Mouse (Mus musculus): Measurements from ENCODE around the gene Polr2a. TPM values are rescaled to one million over a fixed set of nuclear protein-coding genes. Genes with fewer than 3 reads are reported as not detected.

Polr2a gene
- polyA plus RNA-seq, 1 experiment = 84.2 TPM

DNA sequence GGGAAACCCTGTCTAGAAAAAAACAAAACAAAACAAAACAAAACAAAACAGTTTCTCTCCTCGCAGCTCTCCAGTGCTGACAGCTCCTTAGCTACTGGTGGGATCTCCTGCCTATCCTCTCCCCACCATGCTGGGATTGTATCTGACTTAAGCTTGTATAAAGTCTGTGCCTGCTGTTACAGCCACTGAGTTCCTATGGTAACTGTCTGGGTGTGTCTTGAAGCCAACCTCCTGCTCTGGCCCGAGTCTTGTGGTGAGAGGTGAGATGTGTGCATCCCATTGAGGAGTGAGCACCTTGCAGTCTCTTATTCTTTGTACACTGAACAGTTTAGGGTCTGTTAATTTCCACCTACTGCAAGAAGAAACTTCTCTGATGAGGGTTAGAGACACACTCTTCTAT, 35.4 kb downstream of the Polr2a start:
- Histone ChIP-seq H3K27me3 (ENCODE audit: control insufficient read depth, insufficient read depth, insufficient read length) (no peaks in the 10 kb centered on the region), H3K79me3 (ENCODE audit: low read depth) (no peaks in the 10 kb centered on the region), H3K4me3 (ENCODE audit: insufficient read depth, poor library complexity, severe bottlenecking) (no peak overlapping the region), H3K36me3 (ENCODE audit: control insufficient read depth, insufficient read depth) (no peaks in the 10 kb centered on the region), H3ac (ENCODE audit: control insufficient read depth, insufficient read length, low read depth) (no peak overlapping the region), H3K79me2 (ENCODE audit: control insufficient read depth, insufficient read depth) (no peaks in the 10 kb centered on the region)
- TF ChIP-seq CEBPB (IDR thresholded peaks at IDR 0.05; ENCODE audit: low read depth) (no peak), CTCF (IDR thresholded peaks at IDR 0.05; ENCODE audit: control insufficient read depth, insufficient read depth, insufficient read length) (no peak), MYOG (IDR thresholded peaks at IDR 0.05; ENCODE audit: control insufficient read depth, extremely low read depth, insufficient read length) (no peak), MYOD1 (IDR thresholded peaks at IDR 0.05; ENCODE audit: control insufficient read depth, insufficient read length, low read depth) (no peak), USF1 (IDR thresholded peaks at IDR 0.05; ENCODE audit: low read depth) (no peak), FOSL1 (IDR thresholded peaks at IDR 0.05; ENCODE audit: insufficient read depth, low read length, poor library complexity, severe bottlenecking) (no peak), MAX (IDR thresholded peaks at IDR 0.05) (no peak)

- Histone ChIP-seq H3K79me2 (ENCODE audit: control insufficient read depth, insufficient read depth) (no peaks in the 10 kb centered on the region), H3ac (ENCODE audit: control insufficient read depth, insufficient read length, low read depth) (no peak overlapping the region), H3K4me3 (ENCODE audit: insufficient read depth, poor library complexity, severe bottlenecking) (no peak overlapping the region), H3K27me3 (ENCODE audit: control insufficient read depth, insufficient read depth, insufficient read length) (no peaks in the 10 kb centered on the region), H3K36me3 (ENCODE audit: control insufficient read depth, insufficient read depth) (no peaks in the 10 kb centered on the region), H3K79me3 (ENCODE audit: low read depth) (no peaks in the 10 kb centered on the region)
- no peak for TF ChIP-seq CEBPB (IDR thresholded peaks at IDR 0.05; ENCODE audit: low read depth)
These were observed 37.6 kb downstream of the Polr2a start for GRCm38 (mm10) chr11:69720852-69721251.

DNA sequence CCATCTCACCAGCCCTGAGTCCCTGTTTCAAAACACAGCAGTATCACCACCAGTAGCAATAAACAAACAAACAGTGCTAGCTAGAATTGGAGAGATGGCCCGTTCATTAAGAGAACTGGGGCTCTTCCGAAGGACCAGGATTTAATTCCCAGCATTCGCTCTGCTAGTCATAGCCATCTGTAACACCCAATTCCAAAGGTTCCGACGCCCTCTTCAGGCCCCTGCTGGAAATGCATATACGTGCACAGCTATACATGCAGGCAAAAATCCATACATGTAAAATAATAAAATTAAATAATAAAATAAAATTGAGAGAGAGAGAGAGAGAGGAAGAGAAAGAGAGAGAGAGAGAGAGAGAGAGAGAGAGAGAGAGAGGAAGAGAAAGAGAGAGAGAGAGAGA, 39.0 kb downstream of the Polr2a start:
- TF ChIP-seq CEBPB (IDR thresholded peaks at IDR 0.05; ENCODE audit: low read depth) = no peak
- no peak for TF ChIP-seq CTCF (IDR thresholded peaks at IDR 0.05; ENCODE audit: control insufficient read depth, insufficient read depth, insufficient read length)
- no peak for TF ChIP-seq MYOD1 (IDR thresholded peaks at IDR 0.05; ENCODE audit: control insufficient read depth, insufficient read length, low read depth)

DNA sequence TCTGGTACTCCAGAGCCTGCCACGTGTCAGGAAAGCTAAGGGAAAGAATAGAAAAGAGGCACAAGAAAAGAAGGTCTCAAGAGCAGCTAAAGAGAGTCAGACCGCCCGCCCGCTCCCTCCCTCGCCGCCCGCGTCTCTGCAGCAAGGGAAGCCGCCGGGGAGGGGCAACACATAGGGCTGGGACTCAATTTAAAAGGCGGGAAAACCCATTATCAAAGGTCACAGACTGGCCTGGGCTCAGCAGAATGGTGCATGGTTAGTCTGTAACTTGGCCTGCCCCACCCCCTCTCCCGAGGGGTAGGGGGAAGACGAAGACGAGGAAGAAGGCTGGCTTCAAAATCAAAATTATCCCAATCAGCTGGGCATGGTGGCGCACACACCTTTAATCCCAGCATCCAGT, 39.8 kb downstream of the Polr2a start:
- H3ac ChIP-seq (ENCODE audit: control insufficient read depth, insufficient read length, low read depth) = no peak overlapping the region
- no peaks in the 10 kb centered on the region for H3K79me2 ChIP-seq (ENCODE audit: control insufficient read depth, insufficient read depth)
- no peak for TF ChIP-seq MYOD1 (IDR thresholded peaks at IDR 0.05; ENCODE audit: control insufficient read depth, insufficient read length, low read depth)
- no peak for TF ChIP-seq MAX (IDR thresholded peaks at IDR 0.05)
- TF ChIP-seq MYOG (IDR thresholded peaks at IDR 0.05; ENCODE audit: control insufficient read depth, extremely low read depth, insufficient read length) = no peak
- no peak for TF ChIP-seq FOSL1 (IDR thresholded peaks at IDR 0.05; ENCODE audit: insufficient read depth, low read length, poor library complexity, severe bottlenecking)
- H3K36me3 ChIP-seq (ENCODE audit: control insufficient read depth, insufficient read depth) = no peaks in the 10 kb centered on the region
- H3K4me3 ChIP-seq (ENCODE audit: insufficient read depth, poor library complexity, severe bottlenecking) = no peak overlapping the region
- H3K79me3 ChIP-seq (ENCODE audit: low read depth) = no peaks in the 10 kb centered on the region
- H3K27me3 ChIP-seq (ENCODE audit: control insufficient read depth, insufficient read depth, insufficient read length) = no peaks in the 10 kb centered on the region

More for the DNA sequence above, 39.0 kb downstream of the Polr2a start:
- Histone ChIP-seq H3ac (ENCODE audit: control insufficient read depth, insufficient read length, low read depth) (no peak overlapping the region), H3K36me3 (ENCODE audit: control insufficient read depth, insufficient read depth) (no peaks in the 10 kb centered on the region), H3K79me2 (ENCODE audit: control insufficient read depth, insufficient read depth) (no peaks in the 10 kb centered on the region), H3K4me3 (ENCODE audit: insufficient read depth, poor library complexity, severe bottlenecking) (no peak overlapping the region), H3K27me3 (ENCODE audit: control insufficient read depth, insufficient read depth, insufficient read length) (no peaks in the 10 kb centered on the region), H3K79me3 (ENCODE audit: low read depth) (no peaks in the 10 kb centered on the region)

DNA sequence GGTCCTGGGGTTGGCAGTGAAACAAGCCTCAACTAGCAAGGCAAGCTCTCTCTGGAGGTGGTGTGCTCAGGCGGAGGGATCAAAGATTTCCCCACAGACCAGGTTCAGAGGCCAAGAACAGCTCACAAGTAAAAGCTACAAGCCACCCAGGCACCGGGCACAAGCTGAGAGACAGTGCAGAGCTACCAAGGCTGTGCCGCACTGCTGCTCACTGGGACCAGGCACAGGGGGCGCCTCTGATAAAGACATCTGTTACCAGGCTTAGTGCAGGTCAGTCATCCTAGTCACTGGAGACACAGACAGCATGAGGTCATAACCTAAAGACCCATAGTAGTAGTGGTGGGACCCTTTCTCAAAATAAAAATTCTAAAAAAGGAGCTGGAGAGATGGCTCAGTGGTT, 41.5 kb downstream of the Polr2a start:
- Histone ChIP-seq H3K27me3 (ENCODE audit: control insufficient read depth, insufficient read depth, insufficient read length) (no peaks in the 10 kb centered on the region), H3K4me3 (ENCODE audit: insufficient read depth, poor library complexity, severe bottlenecking) (no peak overlapping the region), H3K79me3 (ENCODE audit: low read depth) (no peaks in the 10 kb centered on the region), H3K79me2 (ENCODE audit: control insufficient read depth, insufficient read depth) (no peaks in the 10 kb centered on the region), H3K36me3 (ENCODE audit: control insufficient read depth, insufficient read depth) (no peaks in the 10 kb centered on the region), H3ac (ENCODE audit: control insufficient read depth, insufficient read length, low read depth) (no peak overlapping the region)
- TF ChIP-seq MYOG (IDR thresholded peaks at IDR 0.05; ENCODE audit: control insufficient read depth, extremely low read depth, insufficient read length) (no peak), MYOD1 (IDR thresholded peaks at IDR 0.05; ENCODE audit: control insufficient read depth, insufficient read length, low read depth) (no peak), FOSL1 (IDR thresholded peaks at IDR 0.05; ENCODE audit: insufficient read depth, low read length, poor library complexity, severe bottlenecking) (no peak), CEBPB (IDR thresholded peaks at IDR 0.05; ENCODE audit: low read depth) (no peak), USF1 (IDR thresholded peaks at IDR 0.05; ENCODE audit: low read depth) (no peak), CTCF (IDR thresholded peaks at IDR 0.05; ENCODE audit: control insufficient read depth, insufficient read depth, insufficient read length) (no peak), MAX (IDR thresholded peaks at IDR 0.05) (no peak)

- Histone ChIP-seq H3K4me3 (ENCODE audit: insufficient read depth, poor library complexity, severe bottlenecking) (no peak overlapping the region), H3K79me3 (ENCODE audit: low read depth) (no peaks in the 10 kb centered on the region), H3K79me2 (ENCODE audit: control insufficient read depth, insufficient read depth) (no peaks in the 10 kb centered on the region), H3K27me3 (ENCODE audit: control insufficient read depth, insufficient read depth, insufficient read length) (no peaks in the 10 kb centered on the region), H3K36me3 (ENCODE audit: control insufficient read depth, insufficient read depth) (no peaks in the 10 kb centered on the region), H3ac (ENCODE audit: control insufficient read depth, insufficient read length, low read depth) (no peak overlapping the region)
- no peak for TF ChIP-seq MYOG (IDR thresholded peaks at IDR 0.05; ENCODE audit: control insufficient read depth, extremely low read depth, insufficient read length)
- TF ChIP-seq MAX (IDR thresholded peaks at IDR 0.05) = no peak
- TF ChIP-seq CEBPB (IDR thresholded peaks at IDR 0.05; ENCODE audit: low read depth) = no peak
- TF ChIP-seq CTCF (IDR thresholded peaks at IDR 0.05; ENCODE audit: control insufficient read depth, insufficient read depth, insufficient read length) = no peak
- no peak for TF ChIP-seq MYOD1 (IDR thresholded peaks at IDR 0.05; ENCODE audit: control insufficient read depth, insufficient read length, low read depth)
- TF ChIP-seq FOSL1 (IDR thresholded peaks at IDR 0.05; ENCODE audit: insufficient read depth, low read length, poor library complexity, severe bottlenecking) = no peak
- TF ChIP-seq USF1 (IDR thresholded peaks at IDR 0.05; ENCODE audit: low read depth) = no peak
These were observed 42.5 kb downstream of the Polr2a start for GRCm38 (mm10) chr11:69715929-69716328.
